Mouse (Mus musculus): ENCODE results near the gene Ina. TPM values are rescaled to one million over a fixed set of nuclear protein-coding genes. Genes with fewer than 3 reads are reported as not detected.

The Ina gene
- polyA plus RNA-seq, 1 experiment from 2014 or later = 0.44 TPM

DNA sequence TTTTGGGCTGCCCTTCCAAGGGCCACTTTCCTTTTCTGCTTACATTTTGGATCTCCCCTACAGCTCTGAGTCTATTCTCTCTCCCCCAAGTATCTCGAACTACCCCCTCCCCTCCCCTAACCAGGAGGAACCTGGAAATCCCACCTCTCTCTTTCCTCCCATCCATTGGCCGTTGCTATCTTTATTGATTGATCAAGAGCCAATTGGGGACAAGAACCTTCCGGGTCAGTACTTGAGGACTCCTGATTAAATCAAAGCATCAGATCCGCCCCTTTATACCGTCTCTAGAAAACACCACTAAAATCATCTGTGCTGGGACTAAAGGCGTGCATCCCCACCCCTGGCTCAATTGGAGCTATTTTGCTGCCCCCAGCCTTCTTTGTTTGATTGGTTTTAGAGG is 33.0 kb upstream of the Ina start:
- no peak overlapping the region for H3K4me3 ChIP-seq (ENCODE audit: low read depth, low read length)
- no peaks in the 10 kb centered on the region for H3K4me1 ChIP-seq (ENCODE audit: control insufficient read depth, insufficient read depth, low read length)
- H3K27me3 ChIP-seq (ENCODE audit: control insufficient read depth, insufficient read depth, low read length) = no peaks in the 10 kb centered on the region
- ATAC-seq (ENCODE audit: insufficient number of reproducible peaks, low FRiP score, low TSS enrichment, low read depth) (no peak), DNase-seq (ENCODE audit: low spot score) (no peak)
- WGBS = 35% methylated on average over 6 of the region's 6 CpGs
- no peak overlapping the region for H3K4me2 ChIP-seq (ENCODE audit: low read depth, severe bottlenecking)
- no peaks in the 10 kb centered on the region for H3K36me3 ChIP-seq (ENCODE audit: control insufficient read depth, insufficient read depth, low read length)
- H3K9me3 ChIP-seq (ENCODE audit: control insufficient read depth, low read length) = no peaks in the 10 kb centered on the region
- H3K9ac ChIP-seq (ENCODE audit: low read length) = no peak overlapping the region
- H3K27ac ChIP-seq (replicated peaks; ENCODE audit: low read depth, low read length) = no peak overlapping the region

DNA sequence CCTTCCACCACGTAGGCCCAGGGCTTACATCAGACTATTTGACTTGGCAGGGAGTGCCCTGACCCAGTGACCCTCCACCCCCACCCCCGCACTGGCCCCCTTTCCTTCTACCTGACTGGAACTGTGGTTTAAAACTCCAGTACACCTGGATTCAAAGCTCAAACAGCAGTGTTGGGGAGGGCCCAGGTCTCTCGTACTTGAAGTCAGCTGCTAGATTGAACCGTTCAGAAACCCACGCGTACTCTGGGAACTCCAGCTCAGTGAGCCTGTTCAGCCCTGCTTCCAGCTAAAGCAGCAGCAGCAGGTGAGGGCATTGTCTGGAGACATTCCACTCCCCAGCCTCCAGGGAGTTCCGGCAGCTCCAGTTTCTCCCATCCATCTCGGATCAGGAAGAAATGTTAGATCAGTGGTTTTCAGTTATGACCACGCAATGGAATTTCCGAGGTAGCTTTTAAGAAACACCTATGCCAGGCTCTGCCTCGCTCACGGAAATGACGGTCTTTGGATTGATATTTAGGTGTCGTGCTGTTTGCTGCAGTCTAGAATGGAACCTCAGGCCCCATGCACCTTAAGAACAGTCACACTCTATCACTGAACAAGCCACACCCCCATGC is 31.0 kb upstream of the Ina start:
- H3K27ac ChIP-seq (replicated peaks; ENCODE audit: low read depth, low read length) = no peak overlapping the region
- DNase-seq (ENCODE audit: low spot score) (no peak), ATAC-seq (ENCODE audit: insufficient number of reproducible peaks, low FRiP score, low TSS enrichment, low read depth) (no peak)
- H3K4me3 ChIP-seq (ENCODE audit: low read depth, low read length) = no peak overlapping the region
- WGBS = 70% methylated on average over 14 of the region's 14 CpGs
- H3K9ac ChIP-seq (ENCODE audit: low read length) = no peak overlapping the region
- H3K36me3 ChIP-seq (ENCODE audit: control insufficient read depth, insufficient read depth, low read length) = no peaks in the 10 kb centered on the region
- no peaks in the 10 kb centered on the region for H3K4me1 ChIP-seq (ENCODE audit: control insufficient read depth, insufficient read depth, low read length)
- H3K9me3 ChIP-seq (ENCODE audit: control insufficient read depth, low read length) = no peaks in the 10 kb centered on the region
- H3K4me2 ChIP-seq (ENCODE audit: low read depth, severe bottlenecking) = no peak overlapping the region
- H3K27me3 ChIP-seq (ENCODE audit: control insufficient read depth, insufficient read depth, low read length) = no peaks in the 10 kb centered on the region

DNA sequence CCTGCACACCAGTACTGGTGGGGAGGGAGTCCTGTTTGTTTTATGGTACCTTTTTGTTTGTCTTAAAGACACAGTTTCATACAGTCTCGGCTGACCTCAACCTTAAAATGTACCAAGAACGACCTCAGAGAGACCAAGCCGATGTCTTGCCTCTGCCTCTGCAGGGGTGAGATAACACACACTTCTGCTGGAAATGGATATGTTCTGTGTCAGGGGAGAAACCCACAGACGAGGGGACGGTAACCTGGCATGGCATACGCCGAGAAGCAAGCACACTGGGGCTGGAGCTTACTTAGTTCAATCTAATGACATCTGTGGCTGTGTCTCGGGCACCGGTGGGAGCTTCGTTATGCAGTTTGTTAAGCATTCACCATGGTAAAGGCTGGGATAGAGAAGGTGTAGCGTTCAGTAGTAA is 30.5 kb upstream of the Ina start:
- no peak overlapping the region for H3K4me3 ChIP-seq (ENCODE audit: low read depth, low read length)
- 63% methylated on average over 11 of the region's 11 CpGs for WGBS
- H3K4me2 ChIP-seq (ENCODE audit: low read depth, severe bottlenecking) = no peak overlapping the region

DNA sequence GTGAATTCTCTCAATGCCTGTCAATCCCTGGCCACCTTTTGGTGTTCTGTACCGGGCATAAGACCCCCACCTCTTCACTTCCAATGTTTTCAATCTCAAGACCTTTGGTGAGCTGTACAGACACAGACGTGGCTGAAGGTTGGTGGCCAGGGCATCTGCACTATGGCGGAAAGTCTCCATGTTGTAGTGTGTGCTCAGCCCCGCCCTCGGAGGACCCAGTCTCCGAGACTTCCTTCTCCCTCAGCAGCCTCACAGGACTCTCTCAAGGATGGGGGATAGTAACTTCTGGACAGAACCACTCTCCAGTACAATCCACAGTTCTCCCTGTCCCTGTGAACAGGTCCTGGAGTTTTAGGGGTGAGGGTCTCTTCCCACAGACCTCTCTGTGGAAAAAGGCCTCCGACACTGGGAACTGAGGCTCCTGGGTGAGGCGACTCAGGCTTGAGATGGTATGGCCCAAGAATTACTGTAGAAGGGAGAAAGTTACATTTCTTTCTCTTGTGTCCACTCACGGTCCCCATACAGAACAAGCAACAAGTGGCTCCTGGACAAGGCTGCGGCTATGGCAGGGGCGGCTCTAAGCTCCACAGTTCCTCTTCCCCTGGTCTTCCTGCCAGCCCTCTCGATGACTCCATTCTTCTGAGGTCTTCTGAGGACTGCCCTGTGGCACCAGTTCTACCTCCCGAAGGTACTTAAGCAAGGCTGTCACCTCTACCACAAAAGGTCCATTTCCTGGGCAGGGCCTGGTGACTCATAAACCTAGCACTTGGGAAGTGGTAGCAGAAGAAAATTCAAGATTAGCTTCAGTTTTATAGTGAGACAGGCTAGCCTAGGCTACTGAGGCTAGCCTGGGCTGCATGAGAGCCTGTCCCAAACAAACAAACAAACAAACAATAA is 29.5 kb upstream of the Ina start:
- WGBS = 86% methylated on average over 13 of the region's 13 CpGs
- ATAC-seq (ENCODE audit: insufficient number of reproducible peaks, low FRiP score, low TSS enrichment, low read depth) = no peak

More for the DNA sequence above, 30.5 kb upstream of the Ina start:
- DNase-seq (ENCODE audit: low spot score) (no peak), ATAC-seq (ENCODE audit: insufficient number of reproducible peaks, low FRiP score, low TSS enrichment, low read depth) (no peak)
- H3K27me3 ChIP-seq (ENCODE audit: control insufficient read depth, insufficient read depth, low read length) = no peaks in the 10 kb centered on the region
- H3K27ac ChIP-seq (replicated peaks; ENCODE audit: low read depth, low read length) = no peak overlapping the region
- no peaks in the 10 kb centered on the region for H3K4me1 ChIP-seq (ENCODE audit: control insufficient read depth, insufficient read depth, low read length)
- no peaks in the 10 kb centered on the region for H3K9me3 ChIP-seq (ENCODE audit: control insufficient read depth, low read length)
- no peak overlapping the region for H3K9ac ChIP-seq (ENCODE audit: low read length)
- no peaks in the 10 kb centered on the region for H3K36me3 ChIP-seq (ENCODE audit: control insufficient read depth, insufficient read depth, low read length)

DNA sequence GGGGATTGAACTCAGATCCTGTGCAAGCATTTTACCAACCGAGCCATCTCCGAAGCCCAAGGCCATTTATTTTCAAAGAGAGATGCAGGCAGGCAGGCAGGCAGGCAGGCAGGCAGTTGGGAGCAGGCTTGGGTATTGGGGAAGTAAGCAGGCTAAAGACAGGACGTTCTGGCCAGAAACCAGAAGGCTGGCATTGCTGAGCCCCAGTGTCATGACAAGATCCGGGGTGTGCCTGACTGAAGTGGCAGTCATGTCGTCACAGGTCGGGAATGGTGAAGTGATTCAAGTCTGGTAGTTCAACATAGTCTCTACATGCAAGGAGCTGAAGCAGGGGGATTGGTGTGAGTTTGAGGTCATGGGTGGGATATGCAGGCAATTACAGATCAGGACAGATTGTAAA is 26.9 kb upstream of the Ina start:
- peaks cover 3% of the 10 kb centered on the region; the same call in 1 of the 2 replicates for H3K4me1 ChIP-seq (ENCODE audit: control insufficient read depth, insufficient read depth, low read length)
- no peak overlapping the region for H3K4me3 ChIP-seq (ENCODE audit: low read depth, low read length)
- no peak overlapping the region for H3K4me2 ChIP-seq (ENCODE audit: low read depth, severe bottlenecking)
- H3K9me3 ChIP-seq (ENCODE audit: control insufficient read depth, low read length) = no peaks in the 10 kb centered on the region
- H3K27me3 ChIP-seq (ENCODE audit: control insufficient read depth, insufficient read depth, low read length) = no peaks in the 10 kb centered on the region
- no peak for DNase-seq (ENCODE audit: low spot score)
- no peak for ATAC-seq (ENCODE audit: insufficient number of reproducible peaks, low FRiP score, low TSS enrichment, low read depth)
- H3K27ac ChIP-seq (replicated peaks; ENCODE audit: low read depth, low read length) = no peak overlapping the region
- H3K36me3 ChIP-seq (ENCODE audit: control insufficient read depth, insufficient read depth, low read length) = no peaks in the 10 kb centered on the region
- WGBS = 80% methylated on average over 6 of the region's 6 CpGs
- no peak overlapping the region for H3K9ac ChIP-seq (ENCODE audit: low read length)

More for the DNA sequence above, 29.5 kb upstream of the Ina start:
- no peak overlapping the region for H3K4me3 ChIP-seq (ENCODE audit: low read depth, low read length)
- no peaks in the 10 kb centered on the region for H3K9me3 ChIP-seq (ENCODE audit: control insufficient read depth, low read length)
- no peak overlapping the region for H3K9ac ChIP-seq (ENCODE audit: low read length)
- H3K36me3 ChIP-seq (ENCODE audit: control insufficient read depth, insufficient read depth, low read length) = no peaks in the 10 kb centered on the region
- H3K4me1 ChIP-seq (ENCODE audit: control insufficient read depth, insufficient read depth, low read length) = peaks cover 3% of the 10 kb centered on the region; the same call in 1 of the 2 replicates
- no peak overlapping the region for H3K27ac ChIP-seq (replicated peaks; ENCODE audit: low read depth, low read length)
- no peaks in the 10 kb centered on the region for H3K27me3 ChIP-seq (ENCODE audit: control insufficient read depth, insufficient read depth, low read length)
- no peak overlapping the region for H3K4me2 ChIP-seq (ENCODE audit: low read depth, severe bottlenecking)
- DNase-seq (ENCODE audit: low spot score) = no peak

DNA sequence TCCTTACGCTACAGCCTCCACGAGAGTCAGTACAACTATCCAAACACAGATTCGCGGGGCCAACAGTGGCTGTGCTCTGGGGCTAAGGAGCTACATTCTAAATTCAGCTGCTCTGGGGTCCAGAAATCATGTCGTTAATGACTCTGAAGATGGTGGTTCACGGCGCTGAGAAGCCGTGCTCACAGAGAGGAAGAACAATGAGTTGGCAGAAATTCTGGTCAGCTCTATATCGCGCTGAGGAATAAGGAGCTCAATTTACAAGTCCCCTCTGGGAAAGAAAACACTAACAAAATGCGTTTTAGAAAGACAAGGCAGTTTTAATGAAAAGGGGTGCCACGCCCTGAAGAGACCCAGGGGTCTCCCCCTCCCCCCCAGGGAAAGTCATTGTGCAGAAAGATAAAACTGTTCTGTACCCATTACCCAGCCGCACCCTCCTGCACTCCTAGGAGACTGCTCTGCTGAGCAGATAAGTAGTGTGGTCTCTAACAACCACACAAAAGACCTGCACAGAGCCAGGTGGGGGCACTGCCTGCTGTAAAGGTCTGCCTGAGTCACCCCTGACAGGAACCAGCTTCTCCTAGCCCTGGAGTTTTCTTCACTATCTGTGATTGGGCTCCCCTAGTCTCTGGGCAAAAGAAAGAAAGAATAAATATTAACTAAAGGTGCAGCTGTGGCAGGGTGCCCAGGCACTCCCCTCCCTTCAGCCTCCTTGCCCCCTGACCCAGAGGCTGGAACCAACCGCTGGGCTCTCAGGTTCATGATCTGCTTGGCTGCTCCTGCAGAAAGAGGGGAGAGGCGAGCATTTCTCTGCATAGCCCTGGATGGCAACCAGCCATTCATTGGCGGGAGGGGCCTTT is 26.0 kb upstream of the Ina start:
- Histone ChIP-seq H3K9me3 (ENCODE audit: control insufficient read depth, low read length) (no peaks in the 10 kb centered on the region), H3K4me2 (ENCODE audit: low read depth, severe bottlenecking) (no peak overlapping the region), H3K4me3 (ENCODE audit: low read depth, low read length) (no peak overlapping the region), H3K4me1 (ENCODE audit: control insufficient read depth, insufficient read depth, low read length) (peaks cover 3% of the 10 kb centered on the region; the same call in 1 of the 2 replicates), H3K9ac (ENCODE audit: low read length) (no peak overlapping the region), H3K27ac (replicated peaks; ENCODE audit: low read depth, low read length) (no peak overlapping the region), H3K36me3 (ENCODE audit: control insufficient read depth, insufficient read depth, low read length) (no peaks in the 10 kb centered on the region), H3K27me3 (ENCODE audit: control insufficient read depth, insufficient read depth, low read length) (no peaks in the 10 kb centered on the region)
- ATAC-seq (ENCODE audit: insufficient number of reproducible peaks, low FRiP score, low TSS enrichment, low read depth) (no peak), DNase-seq (ENCODE audit: low spot score) (no peak)
- 73% methylated on average over 16 of the region's 16 CpGs for WGBS

DNA sequence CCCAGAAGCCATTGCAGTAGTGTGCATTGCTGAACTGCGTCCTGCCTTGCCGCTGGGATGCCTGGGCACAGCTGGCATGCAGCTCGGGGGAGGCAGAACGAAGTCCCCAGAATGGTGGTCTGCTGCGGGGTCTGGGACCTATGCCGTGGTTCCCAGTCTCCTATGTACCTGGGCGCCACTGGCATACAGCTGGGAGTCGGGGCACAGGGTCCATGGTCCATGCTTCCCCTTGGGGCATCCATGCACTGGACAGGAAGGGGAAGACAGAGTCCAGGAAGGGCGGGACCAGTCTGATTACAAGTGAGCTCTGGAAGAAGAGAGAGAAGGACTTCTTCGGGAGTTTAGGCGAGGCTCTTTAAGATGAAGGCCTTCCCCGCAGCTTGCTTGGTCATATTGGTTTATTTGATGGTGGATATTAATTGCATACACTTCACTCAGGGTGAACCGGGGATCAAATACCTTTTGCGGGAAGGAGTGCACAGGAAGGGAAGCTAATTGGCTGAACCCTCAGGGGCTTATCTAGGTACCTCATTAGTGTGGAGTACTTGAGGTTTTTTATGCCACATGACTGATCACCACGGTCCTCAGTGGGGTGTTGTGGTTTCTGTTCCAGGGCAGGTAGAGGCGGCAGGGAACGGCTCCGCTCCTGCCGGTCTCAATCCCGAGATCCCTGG is 24.9 kb upstream of the Ina start:
- DNase-seq (ENCODE audit: low spot score) = no peak
- H3K27me3 ChIP-seq (ENCODE audit: control insufficient read depth, insufficient read depth, low read length) = no peaks in the 10 kb centered on the region
- no peaks in the 10 kb centered on the region for H3K9me3 ChIP-seq (ENCODE audit: control insufficient read depth, low read length)
- H3K4me2 ChIP-seq (ENCODE audit: low read depth, severe bottlenecking) = no peak overlapping the region
- H3K27ac ChIP-seq (replicated peaks; ENCODE audit: low read depth, low read length) = no peak overlapping the region
- no peaks in the 10 kb centered on the region for H3K36me3 ChIP-seq (ENCODE audit: control insufficient read depth, insufficient read depth, low read length)
- 71% methylated on average over 20 of the region's 20 CpGs for WGBS
- H3K4me3 ChIP-seq (ENCODE audit: low read depth, low read length) = no peak overlapping the region
- no peak overlapping the region; the same call in 1 of the 2 replicates for H3K9ac ChIP-seq (ENCODE audit: low read length)
- no peak for ATAC-seq (ENCODE audit: insufficient number of reproducible peaks, low FRiP score, low TSS enrichment, low read depth)
- H3K4me1 ChIP-seq (ENCODE audit: control insufficient read depth, insufficient read depth, low read length) = peaks cover 3% of the 10 kb centered on the region; the same call in 1 of the 2 replicates

DNA sequence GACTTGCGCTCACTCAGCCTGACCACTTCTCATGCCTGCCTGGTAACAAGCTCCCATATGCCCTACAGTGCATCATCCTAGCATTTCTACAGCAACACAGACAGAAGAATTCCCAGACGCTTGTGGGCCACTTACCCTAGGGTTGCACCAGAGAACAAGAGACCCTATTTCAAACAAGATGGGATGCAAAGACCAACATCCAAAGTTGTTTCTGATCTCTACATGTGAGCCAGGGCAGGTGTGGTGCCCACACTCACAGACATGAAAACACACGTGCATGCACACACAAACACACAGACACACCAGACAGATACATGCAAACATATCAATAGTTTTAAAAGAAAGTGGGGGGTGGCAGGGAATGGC is 24.4 kb upstream of the Ina start:
- no peaks in the 10 kb centered on the region for H3K9me3 ChIP-seq (ENCODE audit: control insufficient read depth, low read length)
- H3K4me2 ChIP-seq (ENCODE audit: low read depth, severe bottlenecking) = no peak overlapping the region
- peaks cover 3% of the 10 kb centered on the region; the same call in 1 of the 2 replicates for H3K4me1 ChIP-seq (ENCODE audit: control insufficient read depth, insufficient read depth, low read length)
- DNase-seq (ENCODE audit: low spot score) (no peak), ATAC-seq (ENCODE audit: insufficient number of reproducible peaks, low FRiP score, low TSS enrichment, low read depth) (no peak)
- WGBS = 87% methylated on average over 3 of the region's 3 CpGs
- H3K27me3 ChIP-seq (ENCODE audit: control insufficient read depth, insufficient read depth, low read length) = no peaks in the 10 kb centered on the region
- no peak overlapping the region for H3K9ac ChIP-seq (ENCODE audit: low read length)
- no peaks in the 10 kb centered on the region for H3K36me3 ChIP-seq (ENCODE audit: control insufficient read depth, insufficient read depth, low read length)
- H3K4me3 ChIP-seq (ENCODE audit: low read depth, low read length) = no peak overlapping the region
- H3K27ac ChIP-seq (replicated peaks; ENCODE audit: low read depth, low read length) = no peak overlapping the region
